Mouse (Mus musculus): Measurements from ENCODE around the gene Zkscan4. TPM values are rescaled to one million over a fixed set of nuclear protein-coding genes. Genes with fewer than 3 reads are reported as not detected.

Zkscan4 gene
- total RNA-seq, 2 experiments from 2014 or later: 2.4 to 3.4 TPM

DNA sequence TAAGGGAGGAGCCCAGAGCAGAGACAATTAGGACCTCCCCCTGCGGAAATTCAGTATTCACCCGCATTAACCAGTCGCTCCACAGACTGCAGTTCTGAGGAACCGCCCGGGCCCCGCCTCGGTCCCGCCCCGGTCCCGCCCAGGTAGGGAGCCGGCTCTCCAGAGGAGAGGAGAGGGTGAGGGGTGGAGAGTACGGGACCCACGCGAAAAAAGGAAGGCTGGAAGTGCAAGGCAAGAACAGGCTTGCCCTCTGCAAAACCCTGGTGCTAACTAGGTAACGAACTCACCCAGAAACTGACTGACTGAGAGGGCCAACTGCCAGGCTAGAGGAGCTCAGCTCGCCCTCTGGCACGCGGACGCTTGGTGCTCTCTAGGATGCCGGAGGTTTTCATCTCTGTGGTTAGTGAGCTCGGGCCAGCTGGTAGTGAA, 27.5 kb downstream of the Zkscan4 start:
- DNase-seq: peak; percentile 94

DNA sequence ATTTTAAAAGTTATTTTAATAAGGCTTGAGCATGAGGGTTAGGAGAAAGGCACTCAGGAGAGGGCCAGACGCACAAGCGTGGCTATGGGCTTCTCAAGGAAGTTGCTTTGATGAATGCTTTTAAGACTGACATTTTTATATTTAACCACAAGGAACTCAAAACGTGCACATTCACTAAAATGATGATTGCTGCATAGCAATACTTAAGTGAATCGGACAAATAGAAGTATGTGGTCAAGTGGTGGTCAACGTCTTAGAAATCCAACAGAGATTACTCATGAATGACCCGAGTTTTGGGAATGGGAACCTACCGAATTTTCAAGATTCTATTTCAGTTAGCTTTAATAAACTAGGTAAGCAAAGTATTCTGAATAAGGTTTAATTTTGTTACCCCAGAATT, 51.4 kb downstream of the Zkscan4 start:
- DNase-seq: no peak

DNA sequence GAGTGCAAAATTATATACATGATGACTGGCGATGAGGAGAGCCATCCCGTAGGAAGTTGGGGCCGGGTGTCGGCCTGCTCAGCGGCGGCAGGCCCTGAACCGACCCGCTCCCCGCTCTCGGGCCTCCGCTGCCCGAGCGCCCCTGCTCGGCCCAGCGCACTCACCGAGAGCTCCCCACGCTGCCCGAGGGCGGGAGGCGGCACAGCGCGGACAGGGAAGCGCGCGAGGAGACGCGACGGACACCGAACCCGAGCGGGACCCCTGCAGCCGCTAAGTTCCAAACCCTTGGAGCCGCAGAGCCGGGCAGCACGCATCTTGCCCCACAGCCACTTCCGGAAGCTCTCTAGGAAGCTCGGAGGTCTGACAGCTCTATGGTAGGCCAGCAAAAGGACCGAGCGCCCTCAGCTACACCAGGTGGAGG, 52.1 kb downstream of the Zkscan4 start, which contains the start of gene Zkscan8:
Zkscan8 (minus strand) TSS at position 340 of the 421 bp plus-strand sequence.
- peak; percentile 92 for DNase-seq

Small RNA genes lying within 50 kb of the gene (microRNA-seq; reads per million reads assigned to microRNA genes)
- not detected for gene Mir1896

Other genes starting within 250 kb of the Zkscan4 start
- gene Gpx5, start 186.2 kb upstream of the Zkscan4 start, total RNA-seq (2021): not detected
- gene Gpx6, start 166.8 kb upstream of the Zkscan4 start, total RNA-seq (2021): under 1 TPM in 1 of 2 experiments, not detected in 1; 0.27 TPM
- not detected for gene Olfr1367, start 132.0 kb upstream of the Zkscan4 start, total RNA-seq (2021)
- gene Zscan12, start 116.1 kb upstream of the Zkscan4 start, total RNA-seq (2021): 1 to 10 TPM; 7.7 to 9.5 TPM
- gene Zkscan3, start 76.2 kb upstream of the Zkscan4 start, total RNA-seq (2021): 10 to 100 TPM; 47.8 to 61.0 TPM
- under 1 TPM; 0.48 to 0.54 TPM for gene Pgbd1, start 37.8 kb upstream of the Zkscan4 start, total RNA-seq (2021)
- gene Zscan26, start 25.2 kb upstream of the Zkscan4 start, total RNA-seq (2021): 10 to 100 TPM; 28.9 to 37.3 TPM
- gene Nkapl, start 10.4 kb upstream of the Zkscan4 start, total RNA-seq (2021): 1 to 10 TPM; 1.1 to 1.4 TPM
- gene Gm10065, start 534 bp downstream of the Zkscan4 start, total RNA-seq (2021): not detected
- 10 to 100 TPM; 17.2 to 18.4 TPM for gene AK157302, start 16.3 kb downstream of the Zkscan4 start, total RNA-seq (2021)
- 100 to 1,000 TPM; 180 to 200 TPM for gene Gm11273, start 22.5 kb downstream of the Zkscan4 start, total RNA-seq (2021)
- 10 to 100 TPM; 16.8 to 24.6 TPM for gene Zkscan8, start 52.2 kb downstream of the Zkscan4 start, total RNA-seq (2021)
- not detected for gene Olfr1366, start 63.9 kb downstream of the Zkscan4 start, total RNA-seq (2021)
- not detected for gene Olfr1535, start 81.0 kb downstream of the Zkscan4 start, total RNA-seq (2021)
- gene Olfr1364, start 102.9 kb downstream of the Zkscan4 start, total RNA-seq (2021): not detected
- not detected for gene Olfr1362, start 135.1 kb downstream of the Zkscan4 start, total RNA-seq (2021)
- not detected for gene Olfr11, start 163.6 kb downstream of the Zkscan4 start, total RNA-seq (2021)
- gene Olfr1361, start 184.5 kb downstream of the Zkscan4 start, total RNA-seq (2021): not detected
- gene Olfr1360, start 198.5 kb downstream of the Zkscan4 start, total RNA-seq (2021): not detected
- not detected for gene Olfr1359, start 219.2 kb downstream of the Zkscan4 start, total RNA-seq (2021)
- gene Hist1h2bl, start 237.2 kb downstream of the Zkscan4 start, total RNA-seq (2021): 100 to 1,000 TPM; 284 to 352 TPM
- 100 to 1,000 TPM; 304 to 363 TPM for gene Hist1h2ai, start 237.5 kb downstream of the Zkscan4 start, total RNA-seq (2021)
- 100 to 1,000 TPM; 397 to 474 TPM for gene Hist1h3h, start 238.8 kb downstream of the Zkscan4 start, total RNA-seq (2021)
- 100 to 1,000 TPM in 1 of 2 experiments, 10 to 100 TPM in 1; 83.1 to 103 TPM for gene Hist1h2bm, start 243.1 kb downstream of the Zkscan4 start, total RNA-seq (2021)